In genomic region chr7:3692382-3692986, GRCm38 (mm10) we compare ENCODE assay signal across 8 mouse cellular contexts. TPM values are rescaled to one million over a fixed set of nuclear protein-coding genes. Genes with fewer than 3 reads are reported as not detected.
DNase-seq lines count a peak whose midpoint lies in the region; ATAC-seq and TF ChIP-seq lines count a peak whose summit lies in the region.

Gene Tsen34, plus strand, starts transcription at chr7:3692863.

- TF ChIP-seq POLR2A in liver, adult 2 months (IDR thresholded peaks at IDR 0.05; ENCODE audit: extremely low read depth, insufficient read depth, low read length) = 0 out of 2 replicates have a peak, but pooled peaks have one; percentile 22
- TF ChIP-seq POLR2A in bone marrow macrophage, adult 2 months (IDR thresholded peaks at IDR 0.05; ENCODE audit: borderline replicate concordance, low read depth, low read length) = no peak

- peaks cover 5% of the 10 kb centered on the region; the same call in 1 of the 2 replicates for H3K79me2 ChIP-seq in liver, adult 2 months (ENCODE audit: control insufficient read depth, insufficient read depth, low read length)

- H3K9me3 ChIP-seq in heart, embryonic 10.5 days = no peaks in the 10 kb centered on the region
- no peaks in the 10 kb centered on the region for H3K9me3 ChIP-seq in midbrain, embryonic 16.5 days (replicated peaks; ENCODE audit: control insufficient read depth, low read length, poor library complexity, severe bottlenecking)

- H3K4me2 ChIP-seq in midbrain, embryonic 16.5 days (ENCODE audit: low read length) = peak within 1 kb of the TSS; percentile 86

- ATAC-seq in midbrain, embryonic 16.5 days = peak; percentile 79

- H3K27ac ChIP-seq in liver, adult 2 months (replicated peaks; ENCODE audit: insufficient read depth, low read depth, low read length) = peak within 1 kb of the TSS; percentile 74
- peak within 1 kb of the TSS; percentile 92 for H3K27ac ChIP-seq in bone marrow macrophage, adult 2 months (ENCODE audit: insufficient read depth, low read depth, low read length)
- peak within 1 kb of the TSS; percentile 94 for H3K27ac ChIP-seq in heart, embryonic 10.5 days
- peak within 1 kb of the TSS; percentile 96 for H3K27ac ChIP-seq in midbrain, embryonic 16.5 days (ENCODE audit: low read length)

- H3K4me3 ChIP-seq in liver, adult 2 months (ENCODE audit: insufficient read depth, low read depth, low read length) = peak within 1 kb of the TSS; percentile 93
- peak within 1 kb of the TSS; percentile 92 for H3K4me3 ChIP-seq in bone marrow macrophage, adult 2 months (ENCODE audit: insufficient read depth, low read length)
- H3K4me3 ChIP-seq in heart, embryonic 10.5 days = peak within 1 kb of the TSS; percentile 77
- H3K4me3 ChIP-seq in midbrain, embryonic 16.5 days (ENCODE audit: low read depth, low read length) = peak within 1 kb of the TSS; percentile 85

- H3K9ac ChIP-seq in liver, adult 2 months (ENCODE audit: low read depth, low read length) = peak within 1 kb of the TSS; percentile 95
- H3K9ac ChIP-seq in midbrain, embryonic 16.5 days (ENCODE audit: low read depth, low read length) = peak within 1 kb of the TSS; percentile 99

- H3K27me3 ChIP-seq in liver, adult 2 months (ENCODE audit: control insufficient read depth, insufficient read depth, low read length) = no peaks in the 10 kb centered on the region
- no peaks in the 10 kb centered on the region for H3K27me3 ChIP-seq in heart, embryonic 10.5 days (ENCODE audit: insufficient read depth, poor library complexity, severe bottlenecking)
- no peaks in the 10 kb centered on the region for H3K27me3 ChIP-seq in midbrain, embryonic 16.5 days (ENCODE audit: control insufficient read depth, insufficient read depth, low read depth, low read length)

- TF ChIP-seq CTCF in liver, adult 2 months (IDR thresholded peaks at IDR 0.05; ENCODE audit: low read depth, low read length) = 0 out of 2 replicates have a peak, but pooled peaks have one; percentile 18
- no peak for TF ChIP-seq CTCF in bone marrow macrophage, adult 2 months (IDR thresholded peaks at IDR 0.05; ENCODE audit: low read depth, low read length)

- under 1% methylated on average over 49 of the region's 49 CpGs for WGBS in liver, adult 2 months
- WGBS in heart, embryonic 10.5 days = under 1% methylated on average over 49 of the region's 49 CpGs
- WGBS in midbrain, embryonic 16.5 days = 0% methylated on average over 49 of the region's 49 CpGs

- peaks cover 8% of the 10 kb centered on the region for H3K36me3 ChIP-seq in liver, adult 2 months (ENCODE audit: control insufficient read depth, insufficient read depth, low read length)
- peaks cover 24% of the 10 kb centered on the region for H3K36me3 ChIP-seq in heart, embryonic 10.5 days
- H3K36me3 ChIP-seq in midbrain, embryonic 16.5 days (ENCODE audit: control insufficient read depth, insufficient read depth, low read length) = peaks cover 17% of the 10 kb centered on the region

- DNase-seq in liver, adult 2 months (ENCODE audit: extremely low read depth, low read depth, low spot score) = peak; percentile 31
- no peak for DNase-seq in liver
- DNase-seq in heart, embryonic 10.5 days (ENCODE audit: low spot score) = peak; percentile 80
- no peak for DNase-seq in layer of hippocampus, postnatal 36 days
- no peak for DNase-seq in yolk sac, embryonic 10.5 days (ENCODE audit: low spot score)
- DNase-seq in testis, postnatal 10 days (ENCODE audit: low spot score) = no peak

- H3K4me1 ChIP-seq in liver, adult 2 months (ENCODE audit: control insufficient read depth, insufficient read depth, low read length) = peaks cover 7% of the 10 kb centered on the region; the same call in 1 of the 2 replicates
- peaks cover 2% of the 10 kb centered on the region; the same call in 1 of the 2 replicates for H3K4me1 ChIP-seq in bone marrow macrophage, adult 2 months (ENCODE audit: control insufficient read depth, insufficient read depth, low read length)
- H3K4me1 ChIP-seq in heart, embryonic 10.5 days = peaks cover 21% of the 10 kb centered on the region; the same call in 1 of the 2 replicates
- H3K4me1 ChIP-seq in midbrain, embryonic 16.5 days (ENCODE audit: control insufficient read depth, insufficient read depth, low read length) = peaks cover 32% of the 10 kb centered on the region

RNA-seq across cellular contexts. Expression of gene Tsen34, which starts in this region (rescaled TPM):
- 33.7 and 37.3 TPM in 2 replicates for total RNA-seq in liver, adult 2 months (2014; rRNA removed)
- 52.7 and 53.6 TPM in 2 replicates for polyA plus RNA-seq in liver, adult 2 months (2012; rRNA removed)
- 56.5 and 59.4 TPM in 2 replicates for polyA plus RNA-seq in bone marrow macrophage, adult 2 months (2012; ENCODE audit: insufficient read depth, insufficient read length, missing spikeins)
- polyA plus RNA-seq in heart, embryonic 10.5 days (2016; fragmentation: Nextera tagmentation; extraction: Ambion mirVana) = 221 and 268 TPM in 2 replicates
- total RNA-seq in layer of hippocampus, postnatal 36 days (2021) = 10 to 100 TPM; 79.0 to 83.4 TPM
- polyA plus RNA-seq in midbrain, embryonic 16.5 days (2015; fragmentation: Nextera tagmentation; extraction: Ambion mirVana) = 262 and 285 TPM in 2 replicates

Comparison
In these comparisons a context has a peak if more than half of its experiments do, and no peak if none do; other contexts are left out.
1. DNase-seq: peak in liver, adult 2 months (single experiment) and heart, embryonic 10.5 days (single experiment); none in liver (single experiment), layer of hippocampus, postnatal 36 days (0 of 2), yolk sac, embryonic 10.5 days (single experiment) and testis, postnatal 10 days (single experiment).
2. Peak in every context shown above with its lines, with median percentiles within 50 percentile points of each other: H3K27ac ChIP-seq and H3K4me3 ChIP-seq.